Mouse (Mus musculus): ENCODE measurements around the gene Rbpjl. TPM values are rescaled to one million over a fixed set of nuclear protein-coding genes. Genes with fewer than 3 reads are reported as not detected.
A peak's percentile ranks its signal among the peaks of the same experiment; 100 is the strongest.

The Rbpjl gene
- total RNA-seq, 4 experiments from 2014 or later: 0.17 to 0.77 (median 0.31) TPM

- no peak for DNase-seq (ENCODE audit: low spot score in 2 of 2)
These were observed 24.0 kb downstream of the Rbpjl start for GRCm38 (mm10) chr2:164426952-164427351.

GRCm38 (mm10) chr2:164428451-164428850 is 25.5 kb downstream of the Rbpjl start:
- no peak for DNase-seq (ENCODE audit: low spot score in 2 of 2)

GRCm38 (mm10) chr2:164429881-164430615 is 27.1 kb downstream of the Rbpjl start:
- no peak for DNase-seq (ENCODE audit: low spot score in 2 of 2)

- DNase-seq (ENCODE audit: low spot score in 2 of 2): no peak
These were observed 27.8 kb downstream of the Rbpjl start for GRCm38 (mm10) chr2:164430697-164431096.

- DNase-seq (ENCODE audit: low spot score in 2 of 2): no peak
These were observed 28.9 kb downstream of the Rbpjl start for GRCm38 (mm10) chr2:164431676-164432465.

- no peak for DNase-seq (ENCODE audit: low spot score in 2 of 2)
These were observed 29.7 kb downstream of the Rbpjl start for GRCm38 (mm10) chr2:164432541-164433191.

- DNase-seq (ENCODE audit: low spot score in 2 of 2): no peak
These were observed 30.4 kb downstream of the Rbpjl start for GRCm38 (mm10) chr2:164433278-164433895.

- DNase-seq (ENCODE audit: low spot score in 2 of 2): no peak
These were observed 31.7 kb downstream of the Rbpjl start for GRCm38 (mm10) chr2:164434681-164435080.

GRCm38 (mm10) chr2:164435216-164436090 is 32.5 kb downstream of the Rbpjl start:
- no peak for DNase-seq (ENCODE audit: low spot score in 2 of 2)

GRCm38 (mm10) chr2:164436215-164436913 is 33.4 kb downstream of the Rbpjl start:
- peak in 1 of 2 experiments; percentile 25 for DNase-seq (ENCODE audit: low spot score in 2 of 2)

GRCm38 (mm10) chr2:164436961-164437360 is 34.0 kb downstream of the Rbpjl start:
- no peak for DNase-seq (ENCODE audit: low spot score in 2 of 2)

- DNase-seq (ENCODE audit: low spot score in 2 of 2): no peak
These were observed 34.8 kb downstream of the Rbpjl start for GRCm38 (mm10) chr2:164437710-164438109.

- no peak for DNase-seq (ENCODE audit: low spot score in 2 of 2)
These were observed 35.3 kb downstream of the Rbpjl start for GRCm38 (mm10) chr2:164438257-164438656.

- DNase-seq (ENCODE audit: low spot score in 2 of 2): peak in 1 of 2 experiments; percentile 45
These were observed 36.1 kb downstream of the Rbpjl start for GRCm38 (mm10) chr2:164439001-164439421.

GRCm38 (mm10) chr2:164440314-164440713 is 37.4 kb downstream of the Rbpjl start:
- DNase-seq (ENCODE audit: low spot score in 2 of 2): no peak

- no peak for DNase-seq (ENCODE audit: low spot score in 2 of 2)
These were observed 38.2 kb downstream of the Rbpjl start for GRCm38 (mm10) chr2:164441155-164441554.

- no peak for DNase-seq (ENCODE audit: low spot score in 2 of 2)
These were observed 38.8 kb downstream of the Rbpjl start for GRCm38 (mm10) chr2:164441731-164442130.

- no peak for DNase-seq (ENCODE audit: low spot score in 2 of 2)
These were observed 39.5 kb downstream of the Rbpjl start for GRCm38 (mm10) chr2:164442315-164443050.

- DNase-seq (ENCODE audit: low spot score in 2 of 2): peak in 1 of 2 experiments; percentile 60
These were observed 40.1 kb downstream of the Rbpjl start for GRCm38 (mm10) chr2:164443051-164443437.
